Mouse (Mus musculus) C2C12 (cell line): ENCODE data around the gene Insr. TPM values are rescaled to one million over a fixed set of nuclear protein-coding genes. Genes with fewer than 3 reads are reported as not detected.

Source experiments
- H3K27me3 ChIP-seq: one replicate; pipeline ENCODE4 v1.6.1; 2011; ENCODE audit not compliant: control insufficient read depth, insufficient read depth, insufficient read length
- H3K36me3 ChIP-seq: one replicate; pipeline ENCODE4 v1.6.1; 2011; ENCODE audit not compliant: control insufficient read depth, insufficient read depth
- H3K4me3 ChIP-seq: one replicate; pipeline ENCODE4 v1.5.1; 2011; ENCODE audit warnings: mild to moderate bottlenecking, control low read depth; ENCODE audit not compliant: poor library complexity, insufficient read depth, severe bottlenecking
- H3K79me2 ChIP-seq: one replicate; pipeline ENCODE4 v1.6.1; 2011; ENCODE audit not compliant: control insufficient read depth, insufficient read depth
- H3K79me3 ChIP-seq: one replicate; pipeline ENCODE4 v1.6.1; 2011; ENCODE audit warnings: low read depth, control low read depth
- H3ac ChIP-seq: one replicate; pipeline ENCODE3; 2011; ENCODE audit warnings: low read depth; ENCODE audit not compliant: control insufficient read depth, insufficient read length
- CEBPB ChIP-seq: IDR thresholded peaks from one replicate; pipeline ENCODE4 v1.6.1; 2011; ENCODE audit warnings: low read depth, mild to moderate bottlenecking, control low read depth, moderate library complexity
- CTCF ChIP-seq: IDR thresholded peaks from one replicate; pipeline ENCODE4 v1.5.1; 2011; ENCODE audit not compliant: control insufficient read depth, insufficient read depth, insufficient read length
- FOSL1 ChIP-seq: IDR thresholded peaks from one replicate; pipeline ENCODE4 v1.8.0; 2011; ENCODE audit warnings: mild to moderate bottlenecking, low read length; ENCODE audit not compliant: poor library complexity, insufficient read depth, severe bottlenecking
- MAX ChIP-seq: IDR thresholded peaks from one replicate; pipeline ENCODE4 v1.6.1; 2011; ENCODE audit warnings: mild to moderate bottlenecking, control low read depth
- MYOD1 ChIP-seq: IDR thresholded peaks from one replicate; pipeline ENCODE4 v1.6.1; 2011; ENCODE audit warnings: low read depth; ENCODE audit not compliant: control insufficient read depth, insufficient read length
- MYOG ChIP-seq: IDR thresholded peaks from one replicate; pipeline ENCODE4 v1.6.1; 2011; ENCODE audit not compliant: control insufficient read depth, insufficient read length; ENCODE audit errors: extremely low read depth
- USF1 ChIP-seq: IDR thresholded peaks from one replicate; pipeline ENCODE4 v1.6.1; 2011; ENCODE audit warnings: low read depth, mild to moderate bottlenecking, control low read depth, moderate library complexity
- polyA plus RNA-seq: library from polyadenylated mRNA; unstranded; fragments of >200 nt; fragmentation: generic; extraction: Trizol; gene quantifications from one replicate; pipeline ENCODE4 v1.2.1, GENCODE M21; 2012; ENCODE audit warnings: missing spikeins

Gene Insr
- polyA plus RNA-seq, 1 experiment = 2.6 TPM

DNA sequence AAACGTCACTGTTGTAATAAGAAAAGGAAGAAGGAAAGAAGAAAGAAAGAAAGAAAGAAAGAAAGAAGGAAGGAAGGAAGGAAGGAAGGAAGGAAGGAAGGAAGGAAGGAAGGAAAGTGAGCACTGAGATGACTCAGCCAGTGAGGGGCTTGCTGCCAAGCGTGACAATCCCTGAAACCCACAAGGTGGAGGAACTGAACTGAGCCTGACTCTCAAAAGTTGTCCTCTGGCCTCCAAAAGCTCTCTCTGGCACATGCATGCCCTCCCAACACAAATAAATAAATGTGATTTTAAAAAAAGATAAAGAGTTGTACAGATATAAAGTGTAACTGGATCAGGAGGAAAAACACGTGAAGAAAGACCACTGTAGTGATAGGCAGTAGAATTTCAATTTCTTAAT, 60.2 kb downstream of the Insr start:
- Histone ChIP-seq H3K36me3 (no peaks in the 10 kb centered on the region), H3ac (no peak overlapping the region), H3K27me3 (no peaks in the 10 kb centered on the region), H3K79me2 (no peaks in the 10 kb centered on the region), H3K79me3 (no peaks in the 10 kb centered on the region), H3K4me3 (no peak overlapping the region)
- no peak for TF ChIP-seq FOSL1
- no peak for TF ChIP-seq MAX
- TF ChIP-seq MYOD1 = no peak
- TF ChIP-seq CEBPB = no peak
- TF ChIP-seq MYOG = no peak
- no peak for TF ChIP-seq USF1
- TF ChIP-seq CTCF = no peak

DNA sequence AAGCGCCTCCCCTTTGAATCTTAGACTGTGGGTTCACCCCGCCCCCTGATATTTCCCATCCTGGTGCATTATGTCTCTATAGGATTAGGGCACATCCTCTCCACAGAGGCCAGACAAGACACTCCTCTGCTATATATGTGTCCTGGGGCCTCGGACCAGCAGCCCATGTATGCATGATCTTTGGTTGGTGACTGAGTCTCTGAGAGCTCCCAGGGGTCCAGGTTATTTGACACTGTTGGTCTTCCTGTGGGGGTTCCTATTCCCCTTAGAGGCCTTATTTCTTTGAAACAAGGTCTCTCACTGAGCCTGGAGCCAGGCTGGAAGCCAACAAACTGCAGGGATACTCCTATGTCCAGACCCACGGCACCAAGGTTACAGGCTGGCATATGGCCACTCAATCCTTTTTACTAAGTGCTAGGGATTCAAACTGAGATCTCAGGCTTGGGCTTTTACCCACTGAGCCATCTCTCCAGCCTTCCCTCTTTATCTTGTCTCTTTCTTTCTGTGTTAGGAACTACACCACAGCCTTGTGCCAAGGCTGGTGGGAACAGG, 62.8 kb downstream of the Insr start:
- Histone ChIP-seq H3K4me3 (no peak overlapping the region), H3K79me2 (no peaks in the 10 kb centered on the region), H3K79me3 (no peaks in the 10 kb centered on the region), H3K36me3 (no peaks in the 10 kb centered on the region), H3ac (no peak overlapping the region), H3K27me3 (no peaks in the 10 kb centered on the region)
- no peak for TF ChIP-seq FOSL1
- no peak for TF ChIP-seq CTCF
- no peak for TF ChIP-seq MYOD1
- no peak for TF ChIP-seq USF1

DNA sequence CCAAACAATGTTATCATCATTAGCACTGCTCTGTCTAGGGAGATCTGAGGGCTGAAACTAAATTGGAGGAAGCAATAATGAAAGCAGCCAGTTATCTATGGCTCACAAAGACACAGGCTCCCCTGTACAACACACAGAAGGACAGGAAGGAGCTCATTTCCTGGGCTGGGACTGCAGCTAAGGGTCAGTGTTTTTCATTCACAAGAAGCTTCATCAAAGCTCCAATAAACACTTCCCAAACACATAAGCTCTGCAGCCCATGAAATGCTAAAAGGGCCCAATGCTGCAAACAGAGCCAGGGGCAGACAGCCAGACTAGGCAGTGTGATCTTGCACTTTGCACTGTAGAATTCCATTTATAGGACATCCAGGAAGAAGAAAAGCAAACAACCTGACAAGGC, 63.9 kb downstream of the Insr start:
- H3K36me3 ChIP-seq = no peaks in the 10 kb centered on the region
- H3K79me2 ChIP-seq = no peaks in the 10 kb centered on the region
- no peaks in the 10 kb centered on the region for H3K27me3 ChIP-seq
- TF ChIP-seq USF1 = no peak
- no peak overlapping the region for H3ac ChIP-seq
- no peak overlapping the region for H3K4me3 ChIP-seq
- H3K79me3 ChIP-seq = no peaks in the 10 kb centered on the region

DNA sequence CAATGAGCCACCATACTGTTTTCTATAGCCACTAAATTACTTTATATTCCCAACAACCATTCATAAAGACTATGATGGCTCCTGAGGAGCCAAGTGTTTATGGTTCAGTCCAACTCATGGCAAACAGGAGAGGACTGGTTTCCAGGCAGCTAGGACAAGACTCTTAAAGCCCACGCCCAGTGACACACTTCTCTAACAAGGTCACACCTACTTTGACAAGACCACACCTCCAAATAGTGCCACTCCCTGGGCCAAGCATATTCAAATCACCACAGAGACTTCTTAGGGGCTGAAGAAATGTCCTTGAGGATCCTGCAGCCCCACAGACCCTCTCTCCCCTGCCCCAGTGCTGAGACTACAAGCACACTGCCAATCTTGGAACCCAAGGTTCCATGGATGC, 64.8 kb downstream of the Insr start:
- no peak for TF ChIP-seq MYOG
- no peak for TF ChIP-seq MYOD1
- no peak for TF ChIP-seq USF1
- no peak for TF ChIP-seq FOSL1
- no peak for TF ChIP-seq CTCF
- no peak for TF ChIP-seq MAX
- no peak for TF ChIP-seq CEBPB
- H3K27me3 ChIP-seq = no peaks in the 10 kb centered on the region

DNA sequence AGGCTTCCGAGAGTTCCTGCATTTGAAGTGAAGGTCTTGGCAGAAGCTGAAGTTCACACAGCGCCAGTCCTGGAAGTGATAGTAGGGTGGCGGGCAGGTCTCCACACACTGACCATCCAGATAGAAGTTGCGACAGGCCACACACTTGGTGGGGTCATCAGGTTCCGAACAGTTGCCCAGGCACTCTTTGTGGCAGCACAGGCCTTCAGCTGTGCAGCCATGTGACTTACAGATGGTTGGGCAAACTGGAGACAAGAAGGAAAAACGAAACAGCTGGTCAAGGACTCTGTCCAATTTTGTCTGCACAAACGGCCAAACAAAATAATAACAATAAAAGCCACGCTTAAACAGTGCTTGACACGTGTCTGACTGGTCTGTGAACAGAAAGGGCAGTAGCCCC, 68.0 kb downstream of the Insr start:
- Histone ChIP-seq H3ac (no peak overlapping the region), H3K4me3 (no peak overlapping the region), H3K36me3 (no peaks in the 10 kb centered on the region), H3K79me2 (no peaks in the 10 kb centered on the region), H3K27me3 (no peaks in the 10 kb centered on the region), H3K79me3 (no peaks in the 10 kb centered on the region)
- TF ChIP-seq MYOG (no peak), MYOD1 (no peak), CTCF (no peak), MAX (no peak), FOSL1 (no peak), CEBPB (no peak), USF1 (no peak)

More for the DNA sequence above, 64.8 kb downstream of the Insr start:
- no peaks in the 10 kb centered on the region for H3K79me2 ChIP-seq
- no peaks in the 10 kb centered on the region for H3K79me3 ChIP-seq
- H3K36me3 ChIP-seq = no peaks in the 10 kb centered on the region
- H3K4me3 ChIP-seq = no peak overlapping the region
- H3ac ChIP-seq = no peak overlapping the region

DNA sequence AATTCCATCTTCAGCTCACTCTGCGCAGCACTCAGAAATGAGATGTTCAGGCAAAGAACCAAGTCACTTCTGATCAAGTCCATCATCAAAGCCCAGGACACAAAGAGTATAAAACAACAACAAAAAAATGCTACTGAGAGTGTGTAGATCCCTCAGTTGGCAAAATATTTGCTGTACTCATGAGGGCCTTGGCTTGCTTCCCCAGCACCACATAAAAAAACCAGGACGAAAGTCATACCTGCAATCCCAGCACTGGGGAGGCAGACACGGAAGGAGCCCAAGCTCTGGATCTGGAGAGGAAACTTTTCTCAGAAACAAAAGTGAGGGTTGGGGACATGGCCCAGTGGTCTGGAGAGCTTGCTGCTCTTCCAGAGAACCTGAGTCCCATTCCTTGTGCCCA, 69.5 kb downstream of the Insr start:
- Histone ChIP-seq H3ac (no peak overlapping the region), H3K27me3 (no peaks in the 10 kb centered on the region), H3K79me3 (no peaks in the 10 kb centered on the region), H3K79me2 (no peaks in the 10 kb centered on the region), H3K4me3 (no peak overlapping the region), H3K36me3 (no peaks in the 10 kb centered on the region)
- TF ChIP-seq CEBPB = no peak
- TF ChIP-seq USF1 = no peak
- TF ChIP-seq MYOG = no peak
- no peak for TF ChIP-seq MYOD1
- TF ChIP-seq CTCF = no peak
- no peak for TF ChIP-seq FOSL1
- no peak for TF ChIP-seq MAX

DNA sequence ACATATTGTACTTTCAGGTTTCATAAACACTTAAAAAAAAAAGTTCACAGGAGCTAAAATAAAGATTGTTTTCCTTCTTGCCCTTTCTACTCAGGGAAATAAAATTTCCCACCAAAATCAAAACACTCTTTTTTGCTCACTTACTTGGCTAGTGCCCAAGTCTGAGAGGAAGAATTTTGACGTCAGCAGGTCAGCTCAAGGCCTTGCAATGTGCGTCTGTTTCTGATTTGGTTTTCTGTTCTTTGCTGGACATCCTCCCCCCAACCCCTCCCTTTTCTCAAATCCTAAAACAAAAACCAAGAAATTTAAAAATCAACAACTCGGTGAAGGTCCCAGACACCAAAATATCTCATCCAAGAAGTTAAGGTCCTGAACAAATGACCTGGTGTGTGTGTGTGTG, 70.1 kb downstream of the Insr start:
- no peaks in the 10 kb centered on the region for H3K79me2 ChIP-seq

More for the DNA sequence above, 70.1 kb downstream of the Insr start:
- H3ac ChIP-seq = no peak overlapping the region
- TF ChIP-seq CTCF = no peak
- no peak for TF ChIP-seq MYOG
- TF ChIP-seq USF1 = no peak
- no peak for TF ChIP-seq CEBPB
- no peak for TF ChIP-seq MYOD1
- TF ChIP-seq MAX = no peak
- no peak for TF ChIP-seq FOSL1
- H3K79me3 ChIP-seq = no peaks in the 10 kb centered on the region
- H3K36me3 ChIP-seq = no peaks in the 10 kb centered on the region
- no peak overlapping the region for H3K4me3 ChIP-seq
- no peaks in the 10 kb centered on the region for H3K27me3 ChIP-seq
